14 mouse cellular contexts compared by ENCODE assay signal in the genomic region with DNA sequence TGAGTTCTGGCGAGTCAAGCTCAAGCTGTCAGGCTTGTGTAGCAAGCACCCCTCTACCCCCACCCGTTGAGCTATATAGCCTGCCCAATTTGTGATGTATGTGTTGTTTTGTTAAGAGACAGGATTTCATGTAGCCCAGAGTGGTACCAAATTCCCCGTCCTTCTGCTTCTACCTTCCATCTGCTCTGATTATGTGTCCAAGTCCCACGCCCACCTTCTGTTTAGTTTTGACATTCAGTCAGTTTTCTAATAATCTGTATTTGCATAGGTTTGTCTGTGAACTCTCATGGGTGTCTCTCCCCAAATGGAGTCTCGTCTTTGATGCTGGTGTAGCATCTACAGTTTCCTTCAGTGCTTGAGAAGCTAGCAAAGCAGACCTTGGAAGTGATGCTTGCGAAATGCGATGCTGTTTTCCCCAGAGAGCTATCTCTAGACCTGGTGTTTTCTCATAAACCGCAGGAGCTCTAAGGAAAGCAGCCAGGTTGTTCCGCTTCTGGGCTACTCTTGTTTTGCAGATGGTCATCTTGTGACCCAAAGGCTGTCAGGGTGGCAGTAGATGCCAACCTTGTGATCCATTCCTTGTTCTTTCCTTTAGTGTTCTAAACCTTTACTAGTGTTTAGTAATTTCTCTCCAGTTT.
DNase-seq lines count a peak whose midpoint lies in the region; ATAC-seq lines count a peak whose summit lies in the region.
"Had no signal": no experiment of that assay in that cellular context is flagged by ENCODE, and none has a peak within 500 bp of the region (broad histone marks: within the 10 kb centered on the region; RNA-seq: fewer than 3 reads in every experiment).

No protein-coding gene starts in this region.

- ATAC-seq in hindbrain, embryonic 13.5 days (ENCODE audit: low FRiP score) = peak; percentile 43; the same call in 1 of the 2 replicates
- ATAC-seq in hindbrain, embryonic 12.5 days (ENCODE audit: low FRiP score) = no peak
- ATAC-seq: intestine, embryonic 16.5 days had no signal

- H3K36me3 ChIP-seq in hindbrain, embryonic 13.5 days = peaks cover 9% of the 10 kb centered on the region
- H3K36me3 ChIP-seq in hindbrain, embryonic 12.5 days = no peaks in the 10 kb centered on the region
- H3K36me3 ChIP-seq: G1E had no signal

- no peaks in the 10 kb centered on the region for H3K27me3 ChIP-seq in hindbrain, embryonic 13.5 days
- no peaks in the 10 kb centered on the region for H3K27me3 ChIP-seq in hindbrain, embryonic 12.5 days

- 74% methylated on average over 9 of the region's 9 CpGs for WGBS in hindbrain, embryonic 13.5 days
- 84% methylated on average over 9 of the region's 9 CpGs for WGBS in hindbrain, embryonic 12.5 days

- no peak overlapping the region for H3K9ac ChIP-seq in hindbrain, embryonic 13.5 days
- H3K9ac ChIP-seq in hindbrain, embryonic 12.5 days = no peak overlapping the region

- peak; percentile 63 for DNase-seq in cerebellum, adult 11-12 months
- DNase-seq in cerebellum, postnatal 25 days = peak; percentile 62 to 72
- DNase-seq in layer of hippocampus, postnatal 10 days (ENCODE audit: low spot score in 2 of 2) = peak; percentile 48 to 51
- DNase-seq in heart, adult 8-10 months (ENCODE audit: low spot score) = no peak
- DNase-seq in kidney, adult 9 months = no peak
- no peak for DNase-seq in adrenal gland, postnatal 4 days (ENCODE audit: low spot score in 2 of 2)
- DNase-seq: adrenal gland, postnatal 10 days; heart, postnatal 10 days; kidney, postnatal 10 days had no signal

- H3K27ac ChIP-seq in hindbrain, embryonic 13.5 days = no peak overlapping the region
- H3K27ac ChIP-seq in hindbrain, embryonic 12.5 days = no peak overlapping the region

- no peak overlapping the region for H3K4me2 ChIP-seq in hindbrain, embryonic 13.5 days
- H3K4me2 ChIP-seq in hindbrain, embryonic 12.5 days (replicated peaks) = no peak overlapping the region
- H3K4me2 ChIP-seq: liver, embryonic 11.5 days had no signal

- H3K4me3 ChIP-seq in hindbrain, embryonic 13.5 days = no peak overlapping the region
- H3K4me3 ChIP-seq in hindbrain, embryonic 12.5 days = no peak overlapping the region

- H3K4me1 ChIP-seq in hindbrain, embryonic 13.5 days (replicated peaks) = 0 out of 2 replicates have a peak, but pooled peaks cover 3% of the 10 kb centered on the region
- no peaks in the 10 kb centered on the region for H3K4me1 ChIP-seq in hindbrain, embryonic 12.5 days

- H3K9me3 ChIP-seq in hindbrain, embryonic 13.5 days = no peaks in the 10 kb centered on the region
- no peaks in the 10 kb centered on the region for H3K9me3 ChIP-seq in hindbrain, embryonic 12.5 days (replicated peaks)
- H3K9me3 ChIP-seq: G1E had no signal

Comparison
In these comparisons a context has a peak if more than half of its experiments do, and no peak if none do; other contexts are left out.
1. DNase-seq: peak in cerebellum, adult 11-12 months (single experiment), cerebellum, postnatal 25 days (2 of 2) and layer of hippocampus, postnatal 10 days (2 of 2); none in heart, adult 8-10 months (single experiment), kidney, adult 9 months (single experiment) and adrenal gland, postnatal 4 days (0 of 2).